In genomic region chr5:117159805-117160291, GRCm38 (mm10) we compare ENCODE assay signal across 12 mouse cellular contexts. TPM values are rescaled to one million over a fixed set of nuclear protein-coding genes. Genes with fewer than 3 reads are reported as not detected.
DNase-seq lines count a peak whose midpoint lies in the region; ATAC-seq and TF ChIP-seq lines count a peak whose summit lies in the region.
"Had no signal": no experiment of that assay in that cellular context is flagged by ENCODE, and none has a peak within 500 bp of the region (broad histone marks: within the 10 kb centered on the region; RNA-seq: fewer than 3 reads in every experiment).

No protein-coding gene starts in this region.

- 0 out of 2 replicates have a peak, but pooled peaks cover 3% of the 10 kb centered on the region for H3K36me3 ChIP-seq in kidney, postnatal 0 days (ENCODE audit: insufficient read depth, low read length)
- no peaks in the 10 kb centered on the region for H3K36me3 ChIP-seq in heart, postnatal 0 days (replicated peaks; ENCODE audit: control insufficient read depth, insufficient read depth, low read length)
- no peaks in the 10 kb centered on the region for H3K36me3 ChIP-seq in hindbrain, postnatal 0 days (ENCODE audit: insufficient read depth, low read length)
- no peaks in the 10 kb centered on the region; the same call in 1 of the 2 replicates for H3K36me3 ChIP-seq in hindbrain, embryonic 13.5 days

- in situ Hi-C loops in Patski (cut with MboI; ENCODE audit: low pct_unique_long_range_greater_than_20kb), result loop anchor here (5.0 kb wide), 1 partner anchor 202 kb away; no protein-coding TSS in a partner anchor

- H3K9ac ChIP-seq in kidney, postnatal 0 days (ENCODE audit: low read depth, low read length), result no peak overlapping the region
- H3K9ac ChIP-seq in heart, postnatal 0 days (replicated peaks; ENCODE audit: low read depth, low read length), result no peak overlapping the region; the same call in 1 of the 2 replicates
- no peak overlapping the region for H3K9ac ChIP-seq in hindbrain, postnatal 0 days (replicated peaks; ENCODE audit: low read length)
- no peak overlapping the region for H3K9ac ChIP-seq in hindbrain, embryonic 13.5 days

- no peak overlapping the region for H3K4me2 ChIP-seq in kidney, postnatal 0 days (ENCODE audit: low read length)
- H3K4me2 ChIP-seq in heart, postnatal 0 days (ENCODE audit: low read depth, low read length), result no peak overlapping the region
- H3K4me2 ChIP-seq in hindbrain, postnatal 0 days (ENCODE audit: low read depth, low read length), result no peak overlapping the region
- no peak overlapping the region for H3K4me2 ChIP-seq in hindbrain, embryonic 13.5 days

- TF ChIP-seq EP300 in heart, postnatal 0 days (IDR thresholded peaks at IDR 0.05; ENCODE audit: low read depth), result no peak

- peak overlapping the region; percentile 33; the same call in 1 of the 2 replicates for H3K27ac ChIP-seq in kidney, postnatal 0 days
- no peak overlapping the region for H3K27ac ChIP-seq in heart, postnatal 0 days (ENCODE audit: low read depth)
- H3K27ac ChIP-seq in hindbrain, postnatal 0 days, result no peak overlapping the region
- H3K27ac ChIP-seq in hindbrain, embryonic 13.5 days, result no peak overlapping the region

- H3K9me3 ChIP-seq in kidney, postnatal 0 days (replicated peaks; ENCODE audit: low read length), result no peaks in the 10 kb centered on the region
- no peaks in the 10 kb centered on the region for H3K9me3 ChIP-seq in heart, postnatal 0 days (replicated peaks; ENCODE audit: control insufficient read depth, low read length)
- no peaks in the 10 kb centered on the region for H3K9me3 ChIP-seq in hindbrain, postnatal 0 days (ENCODE audit: low read length)
- H3K9me3 ChIP-seq in hindbrain, embryonic 13.5 days, result no peaks in the 10 kb centered on the region
- H3K9me3 ChIP-seq: G1E had no signal

- H3K4me1 ChIP-seq in kidney, postnatal 0 days (replicated peaks; ENCODE audit: insufficient read depth, low read length), result no peaks in the 10 kb centered on the region; the same call in 1 of the 2 replicates
- H3K4me1 ChIP-seq in heart, postnatal 0 days (ENCODE audit: control insufficient read depth, insufficient read depth), result peaks cover 8% of the 10 kb centered on the region; the same call in 1 of the 2 replicates
- no peaks in the 10 kb centered on the region for H3K4me1 ChIP-seq in hindbrain, postnatal 0 days (ENCODE audit: insufficient read depth, low read length)
- H3K4me1 ChIP-seq in hindbrain, embryonic 13.5 days (replicated peaks), result no peaks in the 10 kb centered on the region

- H3K27me3 ChIP-seq in kidney, postnatal 0 days (ENCODE audit: insufficient read depth, low read length), result no peaks in the 10 kb centered on the region
- H3K27me3 ChIP-seq in Patski, result no peaks in the 10 kb centered on the region
- H3K27me3 ChIP-seq in heart, postnatal 0 days (ENCODE audit: control insufficient read depth, insufficient read depth, low read length), result no peaks in the 10 kb centered on the region
- no peaks in the 10 kb centered on the region for H3K27me3 ChIP-seq in hindbrain, postnatal 0 days (ENCODE audit: insufficient read depth, low read length)
- no peaks in the 10 kb centered on the region for H3K27me3 ChIP-seq in hindbrain, embryonic 13.5 days

- H3K4me3 ChIP-seq in kidney, postnatal 0 days (replicated peaks; ENCODE audit: low read depth, low read length), result no peak overlapping the region
- H3K4me3 ChIP-seq in heart, postnatal 0 days (ENCODE audit: low read depth, low read length), result no peak overlapping the region
- H3K4me3 ChIP-seq in hindbrain, postnatal 0 days (ENCODE audit: low read length), result no peak overlapping the region
- H3K4me3 ChIP-seq in hindbrain, embryonic 13.5 days, result no peak overlapping the region

- POLR2A ChIA-PET in Patski (lab: Charles Lee), result interaction anchor here (0.6 to 1.0 kb wide), 5 partner anchors 10 to 1240 kb away, joined by 3 to 7 read pairs (median 4); no protein-coding TSS in a partner anchor

- TF ChIP-seq CTCF in kidney, postnatal 0 days (IDR thresholded peaks at IDR 0.05; ENCODE audit: low read depth), result no peak
- no peak for TF ChIP-seq CTCF in Patski (IDR thresholded peaks at IDR 0.05)
- TF ChIP-seq CTCF in heart, postnatal 0 days (IDR thresholded peaks at IDR 0.05; ENCODE audit: low read depth), result no peak
- TF ChIP-seq CTCF in hindbrain, postnatal 0 days (IDR thresholded peaks at IDR 0.05; ENCODE audit: low read depth), result no peak

- no peak for DNase-seq in kidney, postnatal 0 days (ENCODE audit: low spot score)
- no peak for DNase-seq in kidney, postnatal 4 days
- no peak for DNase-seq in Patski (ENCODE audit: low read depth, low spot score)
- peak; percentile 66 for DNase-seq in heart, postnatal 0 days (ENCODE audit: low spot score)
- DNase-seq in hindbrain, postnatal 0 days (ENCODE audit: low spot score), result no peak
- DNase-seq in thymus, postnatal 36 days, result no peak
- DNase-seq: cerebellum, adult 9-11 months; lung, postnatal 36 days; right cerebral cortex, adult 18-20 months had no signal

- 26% methylated on average over 6 of the region's 6 CpGs for WGBS in kidney, postnatal 0 days
- 51% methylated on average over 6 of the region's 6 CpGs for WGBS in heart, postnatal 0 days
- WGBS in hindbrain, postnatal 0 days, result 61% methylated on average over 6 of the region's 6 CpGs
- WGBS in hindbrain, embryonic 13.5 days, result 54% methylated on average over 6 of the region's 6 CpGs

- CTCF ChIA-PET in Patski (lab: Charles Lee), result interaction anchor here (0.6 to 3.3 kb wide), 13 partner anchors 10 to 145 kb away, joined by 3 to 10 read pairs (median 3); partner anchors contain the start of gene Taok3

- ATAC-seq in kidney, postnatal 0 days (replicated peaks; ENCODE audit: low FRiP score, low read depth), result no peak
- peak; percentile 15 for ATAC-seq in Patski
- ATAC-seq in heart, postnatal 0 days (ENCODE audit: insufficient read depth, low read depth), result peak; percentile 73
- peak; percentile 45; the same call in 1 of the 2 replicates for ATAC-seq in neutrophil, adult 5-6 weeks (ENCODE audit: extremely low read depth, insufficient number of reproducible peaks, low FRiP score, poor library complexity, severe bottlenecking)
- ATAC-seq in hindbrain, postnatal 0 days, result no peak
- no peak for ATAC-seq in hindbrain, embryonic 13.5 days (ENCODE audit: low FRiP score)

RNA-seq across cellular contexts. Expression of gene Taok3, which starts 39.9 kb away (rescaled TPM):
- polyA plus RNA-seq in kidney, postnatal 0 days (2015; fragmentation: Nextera tagmentation; extraction: Ambion mirVana), result 16.1 and 19.8 TPM in 2 replicates
- polyA plus RNA-seq in Patski (2021), result 35.2 TPM
- total RNA-seq in heart, postnatal 0 days (2014; rRNA removed; ENCODE audit: low replicate concordance), result 1.1 and 3.9 TPM in 2 replicates
- polyA plus RNA-seq in heart, postnatal 0 days (2015; fragmentation: Nextera tagmentation; extraction: Ambion mirVana), result 5.8 and 7.5 TPM in 2 replicates
- total RNA-seq in neutrophil, adult 5-6 weeks (2017), result 68.0 and 76.9 TPM in 2 replicates
- 21.0 and 27.3 TPM in 2 replicates for total RNA-seq in hindbrain, postnatal 0 days (2014; rRNA removed)
- 50.2 and 51.9 TPM in 2 replicates for polyA plus RNA-seq in hindbrain, postnatal 0 days (2015; fragmentation: Nextera tagmentation; extraction: Ambion mirVana)
- 47.0 and 50.0 TPM in 2 replicates for polyA plus RNA-seq in hindbrain, embryonic 13.5 days (2015; fragmentation: Nextera tagmentation; extraction: Ambion mirVana)

RNA-seq across cellular contexts. Expression of gene Suds3, which starts 43.9 kb away (rescaled TPM):
- 69.3 and 69.5 TPM in 2 replicates for polyA plus RNA-seq in kidney, postnatal 0 days (2015; fragmentation: Nextera tagmentation; extraction: Ambion mirVana)
- 113 TPM for polyA plus RNA-seq in Patski (2021)
- total RNA-seq in heart, postnatal 0 days (2014; rRNA removed; ENCODE audit: low replicate concordance), result 31.9 and 50.1 TPM in 2 replicates
- polyA plus RNA-seq in heart, postnatal 0 days (2015; fragmentation: Nextera tagmentation; extraction: Ambion mirVana), result 36.9 and 38.2 TPM in 2 replicates
- 130 and 137 TPM in 2 replicates for total RNA-seq in neutrophil, adult 5-6 weeks (2017)
- 83.4 and 99.7 TPM in 2 replicates for total RNA-seq in hindbrain, postnatal 0 days (2014; rRNA removed)
- polyA plus RNA-seq in hindbrain, postnatal 0 days (2015; fragmentation: Nextera tagmentation; extraction: Ambion mirVana), result 65.4 and 68.1 TPM in 2 replicates
- polyA plus RNA-seq in hindbrain, embryonic 13.5 days (2015; fragmentation: Nextera tagmentation; extraction: Ambion mirVana), result 83.2 and 90.5 TPM in 2 replicates

Comparison
In these comparisons a context has a peak if more than half of its experiments do, and no peak if none do; other contexts are left out.
1. ATAC-seq: peak in Patski (single experiment), heart, postnatal 0 days (single experiment) and neutrophil, adult 5-6 weeks (single experiment); none in kidney, postnatal 0 days (single experiment), hindbrain, postnatal 0 days (single experiment) and hindbrain, embryonic 13.5 days (single experiment).